Mouse (Mus musculus): ENCODE data around the gene Tmem245. TPM values are rescaled to one million over a fixed set of nuclear protein-coding genes. Genes with fewer than 3 reads are reported as not detected.
A peak's percentile ranks its signal among the peaks of the same experiment; 100 is the strongest.

The Tmem245 gene
- polyA plus RNA-seq, 1 experiment from 2014 or later = 6.8 TPM

DNA sequence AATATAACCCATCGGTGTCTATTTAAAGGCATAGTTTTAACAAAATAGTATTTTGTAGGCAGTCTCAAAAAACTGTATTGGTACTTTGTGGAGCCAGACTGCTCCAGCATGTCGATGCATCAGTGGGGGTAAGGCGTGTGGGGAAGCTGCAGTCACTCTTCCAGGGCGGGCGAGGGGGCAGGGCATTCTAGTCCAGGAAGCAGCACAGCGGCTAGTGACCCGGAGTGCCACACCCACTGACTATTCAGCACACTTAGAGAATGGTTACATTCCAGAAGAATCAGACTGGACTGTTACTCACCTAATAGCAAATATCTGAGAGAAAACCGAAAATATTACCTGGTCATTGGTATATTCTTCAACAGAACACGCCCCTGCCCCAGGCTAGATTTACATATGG lies 10.3 kb upstream of the Tmem245 start:
- 63% methylated on average over 9 of the region's 9 CpGs for WGBS
- H3K4me2 ChIP-seq = no peak overlapping the region
- no peak overlapping the region for H3K27ac ChIP-seq (ENCODE audit: low read depth, low read length)
- no peaks in the 10 kb centered on the region for H3K36me3 ChIP-seq (ENCODE audit: control insufficient read depth, insufficient read depth, low read length)
- H3K4me1 ChIP-seq (ENCODE audit: control insufficient read depth, insufficient read depth, low read length) = no peaks in the 10 kb centered on the region
- H3K4me3 ChIP-seq (ENCODE audit: low read depth, low read length) = no peak overlapping the region
- no peaks in the 10 kb centered on the region for H3K27me3 ChIP-seq (ENCODE audit: control insufficient read depth, insufficient read depth, low read length)
- no peak for DNase-seq (ENCODE audit: low spot score, missing footprints)
- ATAC-seq (ENCODE audit: low FRiP score) = no peak
- no peak overlapping the region for H3K9ac ChIP-seq (ENCODE audit: low read length)
- no peaks in the 10 kb centered on the region for H3K9me3 ChIP-seq (ENCODE audit: control insufficient read depth, low read length)

GRCm38 (mm10) chr4:56953235-56953634 lies 6.0 kb upstream of the Tmem245 start:
- Histone ChIP-seq H3K9ac (ENCODE audit: low read length) (no peak overlapping the region), H3K27me3 (ENCODE audit: control insufficient read depth, insufficient read depth, low read length) (no peaks in the 10 kb centered on the region), H3K4me2 (no peak overlapping the region), H3K9me3 (ENCODE audit: control insufficient read depth, low read length) (no peaks in the 10 kb centered on the region), H3K36me3 (ENCODE audit: control insufficient read depth, insufficient read depth, low read length) (no peaks in the 10 kb centered on the region), H3K4me1 (ENCODE audit: control insufficient read depth, insufficient read depth, low read length) (no peaks in the 10 kb centered on the region), H3K27ac (ENCODE audit: low read depth, low read length) (no peak overlapping the region), H3K4me3 (ENCODE audit: low read depth, low read length) (no peak overlapping the region)
- ATAC-seq (ENCODE audit: low FRiP score) (no peak), DNase-seq (ENCODE audit: low spot score, missing footprints) (no peak)
- 74% methylated on average over 6 of the region's 6 CpGs for WGBS

- no peaks in the 10 kb centered on the region for H3K4me1 ChIP-seq (ENCODE audit: control insufficient read depth, insufficient read depth, low read length)
- DNase-seq (ENCODE audit: low spot score, missing footprints) (no peak), ATAC-seq (ENCODE audit: low FRiP score) (no peak)
- no peak overlapping the region for H3K27ac ChIP-seq (ENCODE audit: low read depth, low read length)
- H3K9ac ChIP-seq (ENCODE audit: low read length) = no peak overlapping the region
- H3K36me3 ChIP-seq (ENCODE audit: control insufficient read depth, insufficient read depth, low read length) = no peaks in the 10 kb centered on the region
- H3K27me3 ChIP-seq (ENCODE audit: control insufficient read depth, insufficient read depth, low read length) = no peaks in the 10 kb centered on the region
- 83% methylated on average over 3 of the region's 3 CpGs for WGBS
- no peak overlapping the region for H3K4me3 ChIP-seq (ENCODE audit: low read depth, low read length)
- no peaks in the 10 kb centered on the region for H3K9me3 ChIP-seq (ENCODE audit: control insufficient read depth, low read length)
- no peak overlapping the region for H3K4me2 ChIP-seq
Observed at GRCm38 (mm10) chr4:56951701-56952100, 4.5 kb upstream of the Tmem245 start.

DNA sequence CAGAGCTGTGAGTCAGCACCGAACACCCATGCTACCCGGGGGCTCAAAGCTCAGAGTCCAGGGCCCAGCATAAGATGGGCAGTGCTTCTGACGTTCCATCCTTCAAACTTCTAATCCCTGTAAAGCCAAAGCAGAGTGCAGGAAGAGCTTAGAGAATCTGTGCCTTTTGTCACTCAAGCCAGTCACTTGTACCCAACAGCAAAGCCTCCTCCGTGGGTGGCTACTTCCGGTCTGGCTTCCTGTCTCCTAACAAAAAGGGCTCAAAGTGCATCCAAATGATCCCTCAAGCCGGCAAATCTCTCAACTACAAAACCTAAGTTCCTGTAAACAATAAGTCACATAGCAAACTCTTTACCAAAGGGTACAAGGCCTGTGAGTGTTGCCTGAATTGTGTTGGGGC lies 2.3 kb upstream of the Tmem245 start:
- Histone ChIP-seq H3K4me1 (ENCODE audit: control insufficient read depth, insufficient read depth, low read length) (peaks cover 9% of the 10 kb centered on the region; the same call in 1 of the 2 replicates), H3K9me3 (ENCODE audit: control insufficient read depth, low read length) (no peaks in the 10 kb centered on the region), H3K9ac (ENCODE audit: low read length) (no peak overlapping the region), H3K27me3 (ENCODE audit: control insufficient read depth, insufficient read depth, low read length) (no peaks in the 10 kb centered on the region), H3K27ac (ENCODE audit: low read depth, low read length) (no peak overlapping the region), H3K4me2 (no peak overlapping the region), H3K36me3 (ENCODE audit: control insufficient read depth, insufficient read depth, low read length) (no peaks in the 10 kb centered on the region), H3K4me3 (ENCODE audit: low read depth, low read length) (no peak overlapping the region)
- DNase-seq (ENCODE audit: low spot score, missing footprints) = no peak
- ATAC-seq (ENCODE audit: low FRiP score) = no peak
- 56% methylated on average over 6 of the region's 6 CpGs for WGBS

DNA sequence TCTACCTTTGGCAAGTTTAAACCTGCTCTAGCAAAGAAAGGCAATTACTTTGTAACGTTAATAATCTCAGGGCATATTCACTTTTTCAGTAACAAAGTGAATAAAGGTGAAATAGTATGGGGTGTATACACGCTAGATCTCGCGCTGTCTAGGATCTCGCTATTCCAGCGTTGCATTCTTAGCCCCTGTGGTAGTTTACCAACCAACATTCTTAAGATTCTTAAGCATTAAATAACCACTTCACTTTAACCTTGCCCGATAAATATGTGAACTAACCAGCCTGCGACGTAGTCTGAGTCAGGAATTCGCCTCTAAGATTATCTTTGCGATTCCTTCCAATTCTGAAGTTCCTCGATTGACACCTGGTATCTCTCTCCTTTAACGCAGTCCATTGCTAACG lies 1.1 kb downstream of the Tmem245 start:
- 3% methylated on average over 14 of the region's 14 CpGs for WGBS
- H3K27ac ChIP-seq (ENCODE audit: low read depth, low read length) = no peak overlapping the region

GRCm38 (mm10) chr4:56944286-56944685 lies 3.0 kb downstream of the Tmem245 start:
- no peak overlapping the region for H3K4me2 ChIP-seq
- DNase-seq (ENCODE audit: low spot score, missing footprints) (no peak), ATAC-seq (ENCODE audit: low FRiP score) (no peak)
- H3K9me3 ChIP-seq (ENCODE audit: control insufficient read depth, low read length) = no peaks in the 10 kb centered on the region
- H3K36me3 ChIP-seq (ENCODE audit: control insufficient read depth, insufficient read depth, low read length) = no peaks in the 10 kb centered on the region
- peaks cover 26% of the 10 kb centered on the region for H3K4me1 ChIP-seq (ENCODE audit: control insufficient read depth, insufficient read depth, low read length)
- H3K27me3 ChIP-seq (ENCODE audit: control insufficient read depth, insufficient read depth, low read length) = no peaks in the 10 kb centered on the region
- no peak overlapping the region for H3K4me3 ChIP-seq (ENCODE audit: low read depth, low read length)
- WGBS = 68% methylated on average over 4 of the region's 4 CpGs
- H3K27ac ChIP-seq (ENCODE audit: low read depth, low read length) = no peak overlapping the region
- H3K9ac ChIP-seq (ENCODE audit: low read length) = no peak overlapping the region

More for the DNA sequence above, 1.1 kb downstream of the Tmem245 start:
- Histone ChIP-seq H3K9ac (ENCODE audit: low read length) (peak overlapping the region; percentile 93), H3K4me3 (ENCODE audit: low read depth, low read length) (peak overlapping the region; percentile 87), H3K4me1 (ENCODE audit: control insufficient read depth, insufficient read depth, low read length) (peaks cover 26% of the 10 kb centered on the region), H3K27me3 (ENCODE audit: control insufficient read depth, insufficient read depth, low read length) (no peaks in the 10 kb centered on the region), H3K4me2 (peak overlapping the region; percentile 91), H3K9me3 (ENCODE audit: control insufficient read depth, low read length) (no peaks in the 10 kb centered on the region), H3K36me3 (ENCODE audit: control insufficient read depth, insufficient read depth, low read length) (no peaks in the 10 kb centered on the region)
- peak; percentile 85 for DNase-seq (ENCODE audit: low spot score, missing footprints)
- no peak for ATAC-seq (ENCODE audit: low FRiP score)

DNA sequence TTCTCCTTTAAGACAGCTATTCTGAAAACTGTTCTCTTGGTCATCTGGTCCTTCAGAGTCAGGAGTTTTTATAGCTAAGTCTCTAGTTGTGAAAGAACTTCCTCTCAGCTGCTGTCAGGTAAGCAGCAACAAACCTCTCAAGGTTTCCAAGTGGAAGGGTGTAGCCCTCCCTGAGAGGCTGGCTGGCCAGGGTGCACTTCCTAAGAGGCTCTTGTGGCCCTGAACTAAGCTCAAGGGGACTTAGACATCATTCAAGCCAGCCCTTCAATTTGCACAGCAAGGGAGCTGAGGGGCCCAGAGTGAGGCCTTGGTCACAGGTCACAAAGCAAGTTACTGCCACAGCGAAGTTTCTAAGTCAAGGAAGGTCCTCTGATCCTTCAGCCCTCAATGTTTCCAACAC lies 4.0 kb downstream of the Tmem245 start:
- WGBS = 41% methylated on average over 1 of the region's 1 CpGs
- DNase-seq (ENCODE audit: low spot score, missing footprints) = no peak
- H3K4me2 ChIP-seq = no peak overlapping the region
- H3K27ac ChIP-seq (ENCODE audit: low read depth, low read length) = no peak overlapping the region
- H3K9ac ChIP-seq (ENCODE audit: low read length) = no peak overlapping the region
- H3K9me3 ChIP-seq (ENCODE audit: control insufficient read depth, low read length) = no peaks in the 10 kb centered on the region
- no peak for ATAC-seq (ENCODE audit: low FRiP score)
- no peaks in the 10 kb centered on the region for H3K36me3 ChIP-seq (ENCODE audit: control insufficient read depth, insufficient read depth, low read length)
- H3K4me3 ChIP-seq (ENCODE audit: low read depth, low read length) = no peak overlapping the region
- no peaks in the 10 kb centered on the region for H3K27me3 ChIP-seq (ENCODE audit: control insufficient read depth, insufficient read depth, low read length)
- H3K4me1 ChIP-seq (ENCODE audit: control insufficient read depth, insufficient read depth, low read length) = peaks cover 26% of the 10 kb centered on the region

- Histone ChIP-seq H3K36me3 (ENCODE audit: control insufficient read depth, insufficient read depth, low read length) (no peaks in the 10 kb centered on the region), H3K4me1 (ENCODE audit: control insufficient read depth, insufficient read depth, low read length) (peaks cover 26% of the 10 kb centered on the region), H3K27ac (ENCODE audit: low read depth, low read length) (no peak overlapping the region), H3K4me2 (no peak overlapping the region), H3K9me3 (ENCODE audit: control insufficient read depth, low read length) (no peaks in the 10 kb centered on the region), H3K27me3 (ENCODE audit: control insufficient read depth, insufficient read depth, low read length) (no peaks in the 10 kb centered on the region), H3K9ac (ENCODE audit: low read length) (no peak overlapping the region), H3K4me3 (ENCODE audit: low read depth, low read length) (no peak overlapping the region)
- ATAC-seq (ENCODE audit: low FRiP score) (no peak), DNase-seq (ENCODE audit: low spot score, missing footprints) (no peak)
- 70% methylated on average over 1 of the region's 1 CpGs for WGBS
Observed at GRCm38 (mm10) chr4:56942567-56942966, 4.7 kb downstream of the Tmem245 start.

DNA sequence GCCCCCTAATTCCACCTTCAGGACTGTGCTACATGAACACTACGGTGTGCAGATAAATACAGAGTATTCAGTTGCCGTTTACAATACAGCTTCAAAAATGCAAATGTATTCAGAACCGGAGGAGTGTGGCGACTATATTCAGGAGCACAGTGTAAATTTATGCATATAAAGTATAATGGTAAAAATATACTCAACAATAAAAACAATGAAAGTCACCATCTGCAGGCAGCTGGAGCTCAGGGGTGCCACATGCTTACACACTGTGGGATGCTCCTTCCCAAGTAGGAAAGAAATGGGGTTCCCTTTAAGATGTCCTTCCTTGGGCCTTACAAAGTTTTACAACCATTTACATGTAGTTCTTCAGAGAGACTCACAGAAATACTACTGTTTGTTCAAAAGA lies 5.8 kb downstream of the Tmem245 start:
- H3K27ac ChIP-seq (ENCODE audit: low read depth, low read length) = no peak overlapping the region
- 73% methylated on average over 4 of the region's 4 CpGs for WGBS
- no peak for ATAC-seq (ENCODE audit: low FRiP score)

GRCm38 (mm10) chr4:56937136-56937535 lies 10.1 kb downstream of the Tmem245 start:
- H3K9ac ChIP-seq (ENCODE audit: low read length) = no peak overlapping the region
- no peak for DNase-seq (ENCODE audit: low spot score, missing footprints)
- no peak overlapping the region for H3K4me2 ChIP-seq
- no peaks in the 10 kb centered on the region for H3K9me3 ChIP-seq (ENCODE audit: control insufficient read depth, low read length)
- no peak for ATAC-seq (ENCODE audit: low FRiP score)
- WGBS = 57% methylated on average over 6 of the region's 6 CpGs
- no peaks in the 10 kb centered on the region for H3K27me3 ChIP-seq (ENCODE audit: control insufficient read depth, insufficient read depth, low read length)
- H3K4me1 ChIP-seq (ENCODE audit: control insufficient read depth, insufficient read depth, low read length) = no peaks in the 10 kb centered on the region; the same call in 1 of the 2 replicates
- no peak overlapping the region for H3K27ac ChIP-seq (ENCODE audit: low read depth, low read length)
- peaks cover 4% of the 10 kb centered on the region; the same call in 1 of the 2 replicates for H3K36me3 ChIP-seq (ENCODE audit: control insufficient read depth, insufficient read depth, low read length)
- H3K4me3 ChIP-seq (ENCODE audit: low read depth, low read length) = no peak overlapping the region

More for the DNA sequence above, 5.8 kb downstream of the Tmem245 start:
- no peaks in the 10 kb centered on the region for H3K9me3 ChIP-seq (ENCODE audit: control insufficient read depth, low read length)
- peaks cover 26% of the 10 kb centered on the region for H3K4me1 ChIP-seq (ENCODE audit: control insufficient read depth, insufficient read depth, low read length)
- no peak overlapping the region for H3K4me3 ChIP-seq (ENCODE audit: low read depth, low read length)
- no peak overlapping the region for H3K9ac ChIP-seq (ENCODE audit: low read length)
- H3K36me3 ChIP-seq (ENCODE audit: control insufficient read depth, insufficient read depth, low read length) = no peaks in the 10 kb centered on the region
- DNase-seq (ENCODE audit: low spot score, missing footprints) = no peak
- no peak overlapping the region for H3K4me2 ChIP-seq
- no peaks in the 10 kb centered on the region for H3K27me3 ChIP-seq (ENCODE audit: control insufficient read depth, insufficient read depth, low read length)

All from midbrain, embryonic 11.5 days (tissue).